Mouse (Mus musculus): ENCODE data around the gene Sh3kbp1.

Sh3kbp1 gene

DNA sequence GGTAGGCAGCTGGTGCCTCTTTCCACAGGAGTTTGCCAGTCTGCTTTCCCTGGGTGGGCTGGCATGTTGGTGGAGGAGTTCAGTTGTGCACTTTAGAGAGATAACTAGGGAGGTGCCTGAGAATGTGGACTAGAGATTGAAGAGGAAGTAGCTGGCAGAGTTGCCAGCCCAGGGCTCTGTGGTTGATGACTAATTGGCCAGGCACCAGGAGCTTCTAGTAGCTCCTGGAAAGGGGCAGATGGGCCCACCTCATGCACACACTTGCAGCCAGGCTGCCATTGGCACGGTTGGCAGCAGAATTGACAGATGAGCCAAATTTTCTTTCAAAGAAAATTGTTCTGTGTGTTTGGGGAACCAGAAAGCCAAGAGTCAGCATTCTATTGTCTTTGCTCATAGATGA is 210.3 kb downstream of the Sh3kbp1 start:
- DNase-seq (ENCODE audit: low spot score), result no peak

DNA sequence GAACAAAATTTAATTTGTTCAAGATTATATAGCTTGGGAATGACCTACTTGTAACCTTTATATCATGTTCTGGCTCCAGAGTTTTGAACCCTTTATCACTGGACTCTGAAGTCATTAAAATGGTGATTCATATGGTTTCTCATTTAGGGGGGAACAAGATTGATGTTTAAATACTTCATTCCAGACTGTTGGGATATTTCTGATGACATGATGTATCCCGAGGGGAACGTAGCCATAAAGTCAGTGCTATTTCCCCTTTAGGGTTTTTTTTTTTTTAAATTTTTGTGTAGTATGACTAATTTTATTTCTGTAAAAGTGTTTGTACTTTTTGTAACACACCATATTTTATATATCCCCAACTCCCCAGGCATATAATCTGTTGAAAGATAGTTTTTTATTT is 212.7 kb downstream of the Sh3kbp1 start:
- no peak for DNase-seq (ENCODE audit: low spot score)

- no peak for DNase-seq (ENCODE audit: low spot score)
Observed at GRCm38 (mm10) chrX:159840225-159840624, 213.2 kb downstream of the Sh3kbp1 start.

GRCm38 (mm10) chrX:159850722-159851121 is 223.7 kb downstream of the Sh3kbp1 start:
- no peak for DNase-seq (ENCODE audit: low spot score)

DNA sequence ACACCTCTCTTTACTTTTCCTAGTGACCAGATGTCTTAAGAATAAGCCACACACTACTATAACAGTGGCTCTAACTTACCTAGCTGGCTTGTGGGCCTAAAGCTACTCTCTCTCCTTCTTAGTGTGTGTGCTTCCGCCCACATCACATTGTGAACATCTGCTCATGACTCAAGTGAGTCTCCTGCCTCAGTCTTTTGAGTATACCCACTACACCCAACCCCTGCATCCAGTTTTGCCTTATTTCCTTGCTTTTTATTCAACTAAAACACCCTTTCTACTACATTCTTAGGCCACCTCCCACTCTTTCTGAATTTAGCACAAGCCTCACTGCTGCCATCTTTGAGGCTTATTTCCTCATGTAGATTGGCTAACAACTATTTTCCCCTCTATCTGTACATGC is 229.8 kb downstream of the Sh3kbp1 start:
- no peak for DNase-seq (ENCODE audit: low spot score)

DNA sequence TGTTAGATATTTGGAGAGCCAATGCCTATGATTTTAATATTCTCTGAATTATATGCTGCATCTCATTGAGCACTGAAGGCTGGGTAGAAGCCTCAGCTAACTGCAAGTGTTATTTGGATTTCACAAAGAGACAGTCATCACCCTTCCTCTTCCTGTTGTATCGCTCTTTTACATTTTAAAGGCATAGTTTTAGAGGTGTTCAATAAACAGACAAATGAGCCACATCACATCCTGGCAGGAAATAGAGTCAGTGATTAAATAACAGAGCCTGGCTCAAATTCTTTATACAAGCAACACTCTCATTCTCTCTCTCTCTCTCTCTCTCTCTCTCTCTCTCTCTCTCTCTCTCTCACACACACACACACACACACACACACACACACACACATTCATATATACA is 231.1 kb downstream of the Sh3kbp1 start:
- DNase-seq (ENCODE audit: low spot score), result no peak

DNA sequence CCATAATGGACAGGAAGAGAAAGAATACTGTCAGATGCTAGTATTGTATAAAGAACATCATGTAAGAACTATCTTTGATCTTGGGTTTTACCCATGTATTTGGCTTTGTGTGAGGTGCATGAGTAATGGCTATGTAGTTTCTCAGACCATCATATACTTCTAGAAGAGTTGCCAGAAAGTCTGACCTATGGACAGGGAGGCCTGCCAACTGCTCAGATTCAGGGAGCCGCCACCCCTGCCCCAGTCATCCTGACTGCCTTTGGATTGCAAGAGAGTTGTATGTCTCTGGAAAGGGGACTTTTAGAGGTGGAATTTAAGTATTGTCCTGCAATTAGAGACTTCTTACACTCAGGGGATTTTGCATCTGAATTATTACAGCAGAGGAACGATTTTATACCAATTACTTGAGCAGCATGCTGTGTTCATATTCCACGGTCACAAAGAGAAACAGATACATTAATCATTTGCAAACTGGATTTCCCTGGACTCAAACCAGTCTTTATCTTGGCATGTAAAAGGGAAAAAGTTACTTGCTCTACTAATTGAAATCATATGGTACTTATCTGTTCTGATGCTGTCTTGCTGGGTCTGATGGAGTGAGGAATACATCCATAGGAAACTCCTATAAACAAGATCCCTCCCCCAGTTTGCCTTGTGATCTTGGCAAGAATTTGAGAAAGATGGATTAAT is 233.9 kb downstream of the Sh3kbp1 start:
- DNase-seq (ENCODE audit: low spot score), result no peak

DNA sequence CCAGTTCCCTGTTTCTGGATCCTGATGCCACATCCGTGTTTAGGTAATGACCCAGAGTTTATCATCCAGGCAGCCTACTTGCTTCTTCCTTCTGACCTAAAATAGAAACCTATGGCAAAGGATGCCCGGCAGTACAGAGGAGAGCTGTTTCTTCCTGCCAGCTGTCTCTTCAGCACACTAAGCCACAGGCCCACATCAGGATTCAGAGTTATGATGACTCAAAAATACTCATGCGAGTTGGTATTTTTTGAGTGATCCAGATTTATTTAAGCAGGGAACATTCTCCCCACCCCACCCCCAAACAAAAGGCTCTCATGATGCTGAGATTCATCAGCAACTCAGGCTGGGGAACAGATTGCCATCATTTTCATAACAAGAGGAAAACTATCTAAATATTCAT is 240.6 kb downstream of the Sh3kbp1 start:
- DNase-seq (ENCODE audit: low spot score), result no peak

- DNase-seq (ENCODE audit: low spot score), result no peak
Observed at GRCm38 (mm10) chrX:159872521-159872920, 245.4 kb downstream of the Sh3kbp1 start.

DNA sequence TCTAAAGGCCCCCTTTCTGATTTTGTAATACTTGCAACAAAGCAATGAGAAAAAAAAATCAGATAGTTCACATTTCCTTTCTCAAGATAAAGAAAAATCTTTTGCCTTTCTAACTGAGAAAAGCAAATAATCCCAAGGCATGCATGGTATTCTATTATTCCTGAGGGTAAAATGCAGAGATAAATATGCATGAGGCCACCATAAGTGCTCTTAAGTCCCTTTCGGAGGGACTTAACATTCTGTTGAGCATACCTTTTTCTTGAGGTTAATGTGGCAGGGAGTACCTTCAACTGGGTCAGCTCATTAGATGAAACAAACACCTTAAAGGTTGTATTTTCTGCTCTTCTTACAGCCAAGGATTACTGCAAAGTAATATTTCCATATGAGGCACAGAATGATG is 250.7 kb downstream of the Sh3kbp1 start:
- no peak for DNase-seq (ENCODE audit: low spot score)

DNA sequence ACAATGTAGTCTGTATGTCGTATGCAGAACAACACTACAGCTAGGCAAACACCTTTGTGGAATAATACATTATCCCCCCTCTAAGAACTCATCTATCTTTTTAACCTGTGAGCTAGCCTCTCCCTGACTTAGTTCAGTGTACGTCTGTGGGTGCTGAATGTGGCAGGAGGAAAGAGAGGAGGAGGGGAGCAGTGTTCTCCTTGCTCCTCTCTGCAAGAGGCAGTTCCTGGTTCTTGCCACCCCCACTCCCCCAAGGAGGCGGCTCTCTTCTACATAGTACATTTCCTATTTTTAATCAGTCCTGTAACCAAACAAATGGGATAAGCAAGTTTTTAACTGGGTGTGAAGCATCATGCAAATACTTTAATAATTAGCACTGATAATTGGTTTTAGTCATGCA is 252.4 kb downstream of the Sh3kbp1 start:
- DNase-seq (ENCODE audit: low spot score), result no peak

- DNase-seq (ENCODE audit: low spot score), result no peak
Observed at GRCm38 (mm10) chrX:159881576-159881975, 254.5 kb downstream of the Sh3kbp1 start.

GRCm38 (mm10) chrX:159896536-159896935 is 269.5 kb downstream of the Sh3kbp1 start:
- DNase-seq (ENCODE audit: low spot score), result no peak

DNA sequence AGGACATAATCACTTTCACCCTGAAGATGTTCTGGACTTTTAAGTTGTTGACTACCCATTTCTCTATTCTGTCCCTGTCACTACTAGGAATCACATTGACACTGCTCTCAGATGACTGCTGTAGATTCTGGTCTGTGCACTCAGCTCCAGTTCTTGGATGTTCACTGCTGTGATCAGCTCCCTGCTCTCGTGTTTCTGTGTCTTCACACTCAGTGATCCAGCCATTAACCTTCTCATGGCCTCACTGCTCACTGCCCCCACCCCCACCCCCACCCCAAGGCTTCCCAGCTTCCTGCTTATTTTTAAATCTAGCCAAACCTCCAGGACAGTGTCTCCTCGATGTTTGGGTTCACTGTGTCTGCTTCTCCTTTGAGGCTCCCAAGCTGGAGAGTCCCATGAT is 271.0 kb downstream of the Sh3kbp1 start:
- DNase-seq (ENCODE audit: low spot score), result no peak

DNA sequence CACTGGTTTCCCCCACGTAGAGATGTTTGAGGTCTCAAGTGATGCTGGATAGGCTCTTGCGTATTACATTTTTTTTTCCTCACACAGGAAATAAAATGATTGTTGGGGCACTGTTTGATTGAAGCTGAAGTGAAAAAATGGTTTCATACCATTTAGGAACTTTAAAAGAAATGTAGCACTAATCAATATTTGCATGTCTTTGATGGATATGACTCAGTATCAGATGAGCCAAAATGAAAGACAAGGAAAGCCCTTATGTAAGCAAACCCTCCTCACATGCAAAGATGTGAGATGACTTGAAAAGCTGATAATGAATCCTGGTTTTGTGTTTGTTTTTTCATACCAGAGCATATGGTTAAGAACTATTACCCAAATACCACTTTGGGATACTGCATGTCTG is 272.0 kb downstream of the Sh3kbp1 start:
- DNase-seq (ENCODE audit: low spot score), result no peak

GRCm38 (mm10) chrX:159903421-159903820 is 276.3 kb downstream of the Sh3kbp1 start:
- DNase-seq (ENCODE audit: low spot score), result no peak

- no peak for DNase-seq (ENCODE audit: low spot score)
Observed at GRCm38 (mm10) chrX:159907703-159908102, 280.6 kb downstream of the Sh3kbp1 start.

GRCm38 (mm10) chrX:159909446-159910277 is 282.6 kb downstream of the Sh3kbp1 start:
- DNase-seq (ENCODE audit: low spot score), result no peak

- DNase-seq (ENCODE audit: low spot score), result no peak
Observed at GRCm38 (mm10) chrX:159910600-159910999, 283.5 kb downstream of the Sh3kbp1 start.

DNA sequence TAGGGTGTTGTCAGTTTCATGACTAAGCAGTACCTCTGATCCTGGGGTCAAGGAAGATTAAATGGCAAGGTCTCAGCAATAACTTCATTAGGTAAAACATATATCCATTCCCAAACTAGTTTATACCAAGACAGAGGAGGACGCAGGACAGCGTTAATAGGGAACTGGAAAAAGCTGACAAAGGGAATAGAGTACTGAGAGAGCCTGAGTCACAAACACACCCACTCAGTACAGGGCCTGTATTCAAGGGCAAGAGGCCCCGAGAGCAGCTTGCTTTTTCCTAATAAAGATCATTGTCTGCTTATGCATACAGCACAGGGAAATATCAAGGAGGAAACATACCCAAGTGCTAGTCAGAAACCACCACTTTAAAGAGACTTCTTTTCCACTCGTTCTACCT is 284.5 kb downstream of the Sh3kbp1 start:
- DNase-seq (ENCODE audit: low spot score), result no peak

DNA sequence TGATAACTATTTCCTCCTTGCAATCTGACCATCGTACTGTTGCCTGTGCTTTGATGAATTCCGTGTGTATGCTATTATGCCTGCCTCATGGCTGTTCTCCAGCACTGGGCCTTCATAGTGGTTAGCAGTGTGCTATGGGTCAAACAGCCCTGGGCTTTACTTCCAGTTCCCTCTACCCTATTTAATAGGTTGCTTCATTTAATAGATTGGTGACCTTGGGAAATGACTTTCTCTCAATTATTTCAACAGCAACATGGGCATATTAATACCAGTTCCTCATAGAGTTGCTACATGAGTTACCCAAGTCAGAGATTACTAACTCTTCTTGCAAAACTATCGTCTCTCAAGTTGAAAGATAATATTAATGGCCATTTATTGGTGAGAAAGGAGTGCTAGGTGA is 285.0 kb downstream of the Sh3kbp1 start:
- DNase-seq (ENCODE audit: low spot score), result no peak

GRCm38 (mm10) chrX:159913489-159913888 is 286.4 kb downstream of the Sh3kbp1 start:
- DNase-seq (ENCODE audit: low spot score), result no peak

GRCm38 (mm10) chrX:159915125-159915524 is 288.1 kb downstream of the Sh3kbp1 start:
- no peak for DNase-seq (ENCODE audit: low spot score)

DNA sequence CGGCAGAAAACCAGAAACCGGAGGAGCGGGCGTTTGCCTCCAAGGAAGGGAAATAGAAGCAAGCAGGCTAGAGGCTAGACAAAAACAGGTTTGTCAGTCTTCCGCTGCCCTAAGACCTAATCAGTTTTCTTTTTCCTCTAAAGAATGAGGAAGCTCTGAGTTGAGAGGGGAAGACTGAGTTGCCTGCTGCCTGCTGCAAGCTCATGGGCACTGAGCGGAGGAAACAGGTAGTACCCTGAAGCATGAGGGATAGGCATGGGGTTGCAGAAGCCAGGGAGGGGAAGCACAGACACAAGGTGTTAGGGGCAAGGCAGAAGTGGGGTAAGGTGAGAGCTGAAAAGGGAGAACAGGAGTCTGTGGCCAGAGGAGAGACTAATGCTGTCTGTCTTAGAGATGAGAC is 297.7 kb downstream of the Sh3kbp1 start:
- no peak for DNase-seq (ENCODE audit: low spot score)
